Mouse (Mus musculus) retina, postnatal 1 day (tissue): ENCODE measurements around the gene Prps2.
"Not testable (repeated sequence)": the region's sequence is repeated elsewhere in the genome, so short reads cannot be mapped to it uniquely, and the experiment has no call there.

Experiments
- DNase-seq: peaks from one replicate; pipeline ENCODE4 v3.0.0-alpha.2; 2012

The Prps2 gene

DNA sequence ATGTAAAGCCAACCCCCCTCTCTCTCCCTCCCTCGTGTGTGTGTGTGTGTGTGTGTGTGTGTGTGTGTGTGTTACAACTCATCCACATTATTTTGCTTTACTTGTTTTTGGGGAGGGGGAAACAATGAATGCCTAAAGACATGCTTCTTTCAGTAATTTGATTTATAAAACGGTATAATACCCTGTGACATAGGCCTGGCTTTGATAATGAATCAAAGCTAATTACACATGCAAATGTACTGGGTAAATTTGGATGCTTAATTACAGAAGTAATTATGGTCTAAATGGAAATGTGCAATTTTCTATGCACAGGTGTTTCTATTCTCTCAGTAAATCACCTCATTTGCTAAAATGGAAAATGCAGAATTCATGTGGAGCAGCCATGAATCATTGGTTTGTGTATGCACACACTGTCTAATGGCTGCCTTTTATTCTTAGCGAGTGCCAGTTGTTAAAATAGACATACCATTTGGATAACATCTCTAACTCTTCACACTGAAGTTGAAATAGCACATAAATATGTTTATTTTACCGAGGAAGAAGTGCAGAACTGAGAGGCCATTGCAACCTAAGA lies 61.2 kb downstream of the Prps2 start:
- DNase-seq: no peak

DNA sequence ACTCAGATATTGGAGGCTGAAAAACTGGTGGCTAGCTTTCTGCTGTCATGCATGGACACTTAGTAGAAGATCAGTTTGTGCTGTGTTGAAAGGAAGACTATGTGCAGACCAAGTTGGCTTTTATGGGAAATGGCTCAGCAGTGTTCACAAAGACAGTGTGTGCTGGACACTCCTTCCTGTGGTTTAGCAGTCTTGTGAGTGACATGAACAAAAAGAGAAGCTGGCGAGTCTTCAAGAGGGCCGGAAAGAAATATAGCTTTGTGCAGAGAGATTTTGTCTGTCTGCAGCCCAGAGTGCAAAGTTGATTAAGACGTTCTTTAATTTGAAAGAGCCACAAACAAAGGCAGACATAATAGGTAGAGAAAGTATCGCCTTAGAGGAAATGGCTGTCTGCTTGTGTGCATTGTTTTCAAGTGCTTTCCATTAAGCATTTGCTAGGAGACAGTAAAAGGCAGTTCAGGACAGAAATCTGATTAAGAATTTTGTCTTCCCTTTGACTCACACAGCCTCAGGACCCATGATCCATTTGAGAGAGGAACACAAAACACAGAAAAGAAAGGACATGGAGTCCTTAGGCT lies 63.6 kb downstream of the Prps2 start:
- no peak for DNase-seq

DNA sequence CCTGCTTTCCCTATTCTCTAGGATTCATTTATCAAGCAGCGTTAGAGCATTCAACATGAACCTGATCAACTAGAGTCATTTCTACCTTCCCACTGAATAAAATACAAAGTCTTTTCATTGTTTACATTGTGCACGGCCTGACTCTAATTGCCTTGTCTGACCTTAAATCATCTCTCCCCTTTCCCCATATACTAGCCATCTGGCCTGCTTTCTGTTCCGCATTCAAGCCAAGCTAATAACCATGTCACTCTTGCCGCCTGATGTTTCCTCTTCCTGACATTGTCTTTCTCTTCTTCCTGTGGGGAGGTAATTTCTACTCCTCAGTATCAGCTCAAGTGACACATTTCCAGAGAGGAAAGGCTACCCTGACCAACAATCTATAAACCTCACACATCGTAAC lies 66.8 kb downstream of the Prps2 start:
- peak; percentile 5 for DNase-seq

DNA sequence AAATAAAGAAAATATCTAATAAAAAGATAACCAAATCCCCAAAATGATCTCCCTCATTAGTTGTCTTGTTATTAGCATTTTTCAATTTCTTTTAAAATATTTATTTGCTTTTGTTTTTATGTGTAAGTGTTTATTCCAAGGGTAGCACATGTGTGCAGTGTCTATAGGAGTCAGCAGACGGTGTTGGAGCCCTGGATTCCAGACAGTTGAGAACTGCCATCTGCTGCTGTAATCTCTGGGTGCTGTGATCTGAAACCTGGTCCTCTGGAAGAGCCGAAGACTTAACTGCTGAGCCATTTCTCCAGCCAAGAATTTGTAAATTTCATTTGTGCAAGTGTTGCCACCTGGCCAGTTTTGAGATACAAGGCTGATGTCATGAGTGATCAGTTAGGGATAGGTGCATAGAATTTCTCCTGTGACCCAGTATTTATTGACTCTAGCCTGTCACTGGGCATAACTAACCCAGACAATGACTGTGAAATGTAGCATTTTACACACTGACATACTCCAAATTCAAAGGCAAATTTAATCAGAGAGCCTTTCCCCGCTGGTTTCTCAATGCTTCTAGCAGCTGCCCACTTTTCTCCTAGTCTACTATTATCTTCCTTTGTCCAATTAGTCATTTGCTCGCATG lies 67.3 kb downstream of the Prps2 start:
- DNase-seq: no peak

DNA sequence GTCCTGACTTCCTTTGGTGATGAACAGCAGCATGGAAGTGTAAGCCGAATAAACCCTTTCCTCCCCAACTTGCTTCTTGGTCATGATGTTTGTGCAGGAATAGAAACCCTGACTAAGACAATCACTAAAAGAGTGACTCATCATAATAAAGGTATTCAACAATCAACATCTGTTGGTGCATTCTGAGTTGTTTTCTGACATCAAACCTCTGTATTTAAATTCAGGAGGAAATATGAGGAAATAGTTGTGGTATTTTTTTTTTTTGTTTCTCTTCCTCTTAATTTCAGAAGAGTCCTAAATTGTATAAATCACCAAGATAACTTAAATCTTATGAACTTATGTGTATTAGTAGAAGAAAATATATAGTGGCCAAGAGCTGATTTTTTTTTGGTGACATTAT lies 80.5 kb downstream of the Prps2 start:
- DNase-seq: not testable (repeated sequence)
